10 mouse cellular contexts compared by ENCODE assay signal in the genomic region with DNA sequence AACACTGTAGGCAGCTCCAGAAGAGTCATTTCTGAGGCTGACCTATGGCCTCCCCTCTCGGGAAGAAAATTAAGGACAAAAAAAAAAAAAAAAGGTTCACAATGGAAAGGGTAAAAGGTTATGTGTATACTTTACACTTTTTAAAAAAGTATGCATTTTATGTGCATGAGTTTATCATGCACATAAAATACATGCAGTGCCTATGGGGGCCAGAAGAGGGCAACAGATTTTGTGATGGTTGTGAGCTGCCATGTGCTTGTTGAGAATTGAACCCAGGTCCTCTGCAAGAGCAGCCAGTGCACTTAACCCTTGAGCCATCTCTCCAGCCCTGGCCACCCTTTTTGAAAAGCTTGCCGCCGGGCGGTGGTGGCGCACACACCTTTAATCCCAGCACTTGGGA. TPM values are rescaled to one million over a fixed set of nuclear protein-coding genes. Genes with fewer than 3 reads are reported as not detected.
A peak's percentile ranks its signal among the peaks of the same experiment; 100 is the strongest.
DNase-seq lines count a peak whose midpoint lies in the region; ATAC-seq and TF ChIP-seq lines count a peak whose summit lies in the region.
"Had no signal": no experiment of that assay in that cellular context is flagged by ENCODE, and none has a peak within 500 bp of the region (broad histone marks: within the 10 kb centered on the region; RNA-seq: fewer than 3 reads in every experiment).

No protein-coding gene starts in this region.

- TF ChIP-seq CTCF in brain, embryonic 14.5 days (IDR thresholded peaks at IDR 0.05; ENCODE audit: borderline replicate concordance, extremely low read depth, insufficient read depth, insufficient read length), result peak; percentile 37; the same call in 1 of the 2 replicates

- ATAC-seq in heart, embryonic 16.5 days (replicated peaks; ENCODE audit: extremely low read depth, insufficient read depth, low FRiP score), result no peak
- ATAC-seq in erythroblast, adult 5-6 weeks (replicated peaks; ENCODE audit: low FRiP score, poor library complexity, severe bottlenecking), result no peak

- TF ChIP-seq POLR2A in brain, embryonic 14.5 days (IDR thresholded peaks at IDR 0.05; ENCODE audit: borderline replicate concordance, extremely low read depth, insufficient read depth, insufficient read length, poor library complexity, severe bottlenecking), result no peak

- no peak overlapping the region for H3K4me2 ChIP-seq in heart, embryonic 16.5 days (ENCODE audit: low read depth, low read length)

- peaks cover 4% of the 10 kb centered on the region; the same call in 1 of the 2 replicates for H3K4me1 ChIP-seq in heart, embryonic 16.5 days (ENCODE audit: control insufficient read depth, insufficient read depth, low read length)
- peaks cover 31% of the 10 kb centered on the region for H3K4me1 ChIP-seq in heart, embryonic 10.5 days
- H3K4me1 ChIP-seq in midbrain, embryonic 10.5 days, result peaks cover 26% of the 10 kb centered on the region

- H3K9ac ChIP-seq in heart, embryonic 16.5 days (ENCODE audit: low read length), result no peak overlapping the region

- peaks cover 2% of the 10 kb centered on the region; the same call in 1 of the 2 replicates for H3K9me3 ChIP-seq in heart, embryonic 16.5 days (replicated peaks; ENCODE audit: control insufficient read depth, low read length)
- H3K9me3 ChIP-seq in heart, embryonic 10.5 days, result no peaks in the 10 kb centered on the region
- H3K9me3 ChIP-seq in midbrain, embryonic 10.5 days (replicated peaks), result no peaks in the 10 kb centered on the region

- H3K4me3 ChIP-seq in heart, embryonic 16.5 days (ENCODE audit: low read length), result peak overlapping the region; percentile 48; the same call in 1 of the 2 replicates
- H3K4me3 ChIP-seq in heart, embryonic 10.5 days, result no peak overlapping the region
- peak overlapping the region; percentile 60; the same call in 1 of the 2 replicates for H3K4me3 ChIP-seq in midbrain, embryonic 10.5 days

- no peaks in the 10 kb centered on the region for H3K36me3 ChIP-seq in heart, embryonic 16.5 days (ENCODE audit: control insufficient read depth, insufficient read depth)
- H3K36me3 ChIP-seq in heart, embryonic 10.5 days, result no peaks in the 10 kb centered on the region
- no peaks in the 10 kb centered on the region for H3K36me3 ChIP-seq in midbrain, embryonic 10.5 days

- no peak for DNase-seq in heart, embryonic 10.5 days (ENCODE audit: low spot score)
- DNase-seq in B cell, adult 2 months, result peak; percentile 47 to 56
- DNase-seq in brain, embryonic 14.5 days (ENCODE audit: low read depth), result peak; percentile 20
- DNase-seq in midbrain, embryonic 10.5 days (ENCODE audit: low spot score), result peak; percentile 23
- no peak for DNase-seq in ovary, adult 18-20 months (ENCODE audit: low spot score)
- no peak for DNase-seq in left cerebral cortex, adult 11 months (ENCODE audit: low spot score)

- H3K27me3 ChIP-seq in heart, embryonic 16.5 days (ENCODE audit: control insufficient read depth, insufficient read depth, low read length), result peaks cover 43% of the 10 kb centered on the region
- peaks cover 79% of the 10 kb centered on the region for H3K27me3 ChIP-seq in heart, embryonic 10.5 days (ENCODE audit: insufficient read depth, poor library complexity, severe bottlenecking)
- peaks cover 81% of the 10 kb centered on the region for H3K27me3 ChIP-seq in midbrain, embryonic 10.5 days (ENCODE audit: low read depth, poor library complexity, severe bottlenecking)

- 62% methylated on average over 5 of the region's 5 CpGs for WGBS in heart, embryonic 16.5 days
- 49% methylated on average over 5 of the region's 5 CpGs for WGBS in heart, embryonic 10.5 days
- 50% methylated on average over 5 of the region's 5 CpGs for WGBS in midbrain, embryonic 10.5 days

- no peak overlapping the region for H3K27ac ChIP-seq in heart, embryonic 16.5 days (ENCODE audit: low read length)
- H3K27ac ChIP-seq in heart, embryonic 10.5 days, result no peak overlapping the region
- no peak overlapping the region for H3K27ac ChIP-seq in midbrain, embryonic 10.5 days (replicated peaks)

RNA-seq across cellular contexts. Expression of gene Gm13420, which starts 3.6 kb away (rescaled TPM):
- polyA plus RNA-seq in heart, embryonic 16.5 days (2015; fragmentation: Nextera tagmentation; extraction: Ambion mirVana), result not detected in 2 replicates
- 0.28 TPM in 1 of 2 replicates, not detected in the other for polyA plus RNA-seq in heart, embryonic 10.5 days (2016; fragmentation: Nextera tagmentation; extraction: Ambion mirVana)
- polyA plus RNA-seq in brain, embryonic 14.5 days (2012; rRNA removed), result 0.20 and 0.25 TPM in 2 replicates
- polyA plus RNA-seq in midbrain, embryonic 10.5 days (2016; fragmentation: Nextera tagmentation; extraction: Ambion mirVana), result not detected in 2 replicates
- total RNA-seq in erythroblast, adult 5-6 weeks (2015; ENCODE audit: low replicate concordance), result not detected in 2 replicates
- total RNA-seq in erythroblast, adult 5-6 weeks (2017; ENCODE audit: low replicate concordance), result not detected in 2 replicates
- total RNA-seq: hematopoietic stem cell, adult 5-6 weeks had no signal
- polyA plus RNA-seq: neural tube, embryonic 11.5 days had no signal

RNA-seq across cellular contexts. Expression of gene Gm13547, which starts 11.3 kb away (rescaled TPM):
- 0.32 TPM in 1 of 2 replicates, not detected in the other for polyA plus RNA-seq in heart, embryonic 16.5 days (2015; fragmentation: Nextera tagmentation; extraction: Ambion mirVana)
- not detected in 2 replicates for polyA plus RNA-seq in heart, embryonic 10.5 days (2016; fragmentation: Nextera tagmentation; extraction: Ambion mirVana)
- polyA plus RNA-seq in brain, embryonic 14.5 days (2012; rRNA removed), result not detected in 2 replicates
- 0.56 TPM in 1 of 2 replicates, not detected in the other for polyA plus RNA-seq in midbrain, embryonic 10.5 days (2016; fragmentation: Nextera tagmentation; extraction: Ambion mirVana)
- not detected in 2 replicates for total RNA-seq in erythroblast, adult 5-6 weeks (2015; ENCODE audit: low replicate concordance)
- total RNA-seq in erythroblast, adult 5-6 weeks (2017; ENCODE audit: low replicate concordance), result 1.3 TPM in 1 of 2 replicates, not detected in the other
- total RNA-seq: hematopoietic stem cell, adult 5-6 weeks had no signal
- polyA plus RNA-seq: neural tube, embryonic 11.5 days had no signal

RNA-seq across cellular contexts. Expression of gene Coq4, which starts 39.4 kb away (rescaled TPM):
- 27.2 and 31.4 TPM in 2 replicates for polyA plus RNA-seq in heart, embryonic 16.5 days (2015; fragmentation: Nextera tagmentation; extraction: Ambion mirVana)
- 34.6 and 34.8 TPM in 2 replicates for polyA plus RNA-seq in heart, embryonic 10.5 days (2016; fragmentation: Nextera tagmentation; extraction: Ambion mirVana)
- polyA plus RNA-seq in brain, embryonic 14.5 days (2012; rRNA removed), result 41.8 and 51.7 TPM in 2 replicates
- polyA plus RNA-seq in midbrain, embryonic 10.5 days (2016; fragmentation: Nextera tagmentation; extraction: Ambion mirVana), result 48.1 and 48.6 TPM in 2 replicates
- total RNA-seq in erythroblast, adult 5-6 weeks (2015; ENCODE audit: low replicate concordance), result 2.3 and 9.2 TPM in 2 replicates
- total RNA-seq in erythroblast, adult 5-6 weeks (2017; ENCODE audit: low replicate concordance), result 1.8 and 2.2 TPM in 2 replicates

RNA-seq across cellular contexts. Expression of gene Trub2, which starts 40.5 kb away (rescaled TPM):
- polyA plus RNA-seq in heart, embryonic 16.5 days (2015; fragmentation: Nextera tagmentation; extraction: Ambion mirVana), result 26.4 and 29.6 TPM in 2 replicates
- polyA plus RNA-seq in heart, embryonic 10.5 days (2016; fragmentation: Nextera tagmentation; extraction: Ambion mirVana), result 33.5 and 43.1 TPM in 2 replicates
- 43.2 and 47.8 TPM in 2 replicates for polyA plus RNA-seq in brain, embryonic 14.5 days (2012; rRNA removed)
- polyA plus RNA-seq in midbrain, embryonic 10.5 days (2016; fragmentation: Nextera tagmentation; extraction: Ambion mirVana), result 54.2 and 62.4 TPM in 2 replicates
- total RNA-seq in erythroblast, adult 5-6 weeks (2015; ENCODE audit: low replicate concordance), result 25.1 and 27.7 TPM in 2 replicates
- 29.7 and 31.1 TPM in 2 replicates for total RNA-seq in erythroblast, adult 5-6 weeks (2017; ENCODE audit: low replicate concordance)

RNA-seq across cellular contexts. Expression of gene Slc27a4, which starts 54.6 kb away (rescaled TPM):
- polyA plus RNA-seq in heart, embryonic 16.5 days (2015; fragmentation: Nextera tagmentation; extraction: Ambion mirVana), result 10.6 and 11.5 TPM in 2 replicates
- polyA plus RNA-seq in heart, embryonic 10.5 days (2016; fragmentation: Nextera tagmentation; extraction: Ambion mirVana), result 8.4 and 9.5 TPM in 2 replicates
- polyA plus RNA-seq in brain, embryonic 14.5 days (2012; rRNA removed), result 67.6 and 78.8 TPM in 2 replicates
- polyA plus RNA-seq in midbrain, embryonic 10.5 days (2016; fragmentation: Nextera tagmentation; extraction: Ambion mirVana), result 16.9 and 18.1 TPM in 2 replicates
- 1.9 and 4.2 TPM in 2 replicates for total RNA-seq in erythroblast, adult 5-6 weeks (2015; ENCODE audit: low replicate concordance)
- total RNA-seq in erythroblast, adult 5-6 weeks (2017; ENCODE audit: low replicate concordance), result 5.1 and 9.8 TPM in 2 replicates

Comparison
In these comparisons a context has a peak if more than half of its experiments do, and no peak if none do; other contexts are left out.
1. DNase-seq: peak in B cell, adult 2 months (2 of 2), brain, embryonic 14.5 days (single experiment) and midbrain, embryonic 10.5 days (single experiment); none in heart, embryonic 10.5 days (single experiment), ovary, adult 18-20 months (single experiment) and left cerebral cortex, adult 11 months (single experiment).